Mouse (Mus musculus): ENCODE results near the gene Plekhd1.
A peak's percentile ranks its signal among the peaks of the same experiment; 100 is the strongest.

Gene Plekhd1

DNA sequence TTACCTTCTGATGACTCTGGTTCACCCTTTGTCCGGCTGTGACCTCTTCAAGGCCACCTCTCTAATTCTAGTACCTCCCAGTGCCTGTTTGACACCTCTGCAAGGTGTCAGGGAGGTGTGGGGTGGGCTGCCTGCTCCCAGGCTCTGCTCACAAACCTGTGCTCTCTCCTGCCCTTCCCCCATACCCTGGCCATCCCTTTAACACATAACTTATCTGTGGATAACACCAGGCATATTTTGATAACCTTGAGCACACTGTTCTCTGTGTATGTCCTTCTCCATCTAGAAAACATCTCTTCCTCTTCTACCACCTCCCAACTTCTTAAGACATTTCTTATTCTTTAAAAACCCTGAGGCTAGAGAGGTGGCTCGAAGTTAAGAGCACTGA, 6.7 kb downstream of the Plekhd1 start:
- DNase-seq (ENCODE audit: low spot score in 2 of 2): no peak

- DNase-seq (ENCODE audit: low spot score in 2 of 2): no peak
Observed at GRCm38 (mm10) chr12:80701332-80701731, 8.9 kb downstream of the Plekhd1 start.

GRCm38 (mm10) chr12:80706208-80706914, 14.0 kb downstream of the Plekhd1 start:
- no peak for DNase-seq (ENCODE audit: low spot score in 2 of 2)

DNA sequence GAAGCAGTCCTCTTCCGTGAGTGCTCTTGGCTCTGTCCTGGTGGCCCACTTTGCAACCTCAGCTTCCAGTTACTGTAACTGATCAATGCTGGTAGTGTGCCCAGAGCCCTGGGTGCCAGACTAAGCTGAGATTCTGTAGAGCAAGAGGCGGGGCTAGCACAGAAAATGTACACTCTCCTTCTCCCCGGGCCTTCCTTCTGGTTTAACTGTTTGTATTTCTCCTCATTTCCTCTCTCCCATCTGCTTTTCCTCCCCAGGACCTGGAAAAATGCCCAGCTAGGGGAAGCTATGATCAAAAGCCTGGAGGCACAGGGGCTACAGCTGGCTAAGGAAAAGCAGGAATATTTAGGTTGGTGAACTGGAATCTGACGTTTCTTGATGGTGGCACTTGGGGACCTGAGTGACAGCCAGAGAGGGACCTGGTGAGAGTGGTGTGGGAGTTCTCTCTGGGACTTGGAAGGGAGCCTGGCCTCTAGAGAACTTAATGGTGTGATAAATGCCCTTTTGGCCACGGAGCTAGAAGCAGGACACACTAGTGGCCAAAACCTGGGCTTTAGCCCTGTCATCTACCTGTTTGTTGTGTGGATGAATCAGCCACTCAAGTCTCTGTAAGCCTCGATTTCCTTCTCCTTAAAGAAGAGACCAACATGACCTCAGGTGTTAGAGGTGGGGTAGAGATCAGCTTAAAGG, 14.7 kb downstream of the Plekhd1 start:
- DNase-seq (ENCODE audit: low spot score in 2 of 2): no peak

- DNase-seq (ENCODE audit: low spot score in 2 of 2): no peak
Observed at GRCm38 (mm10) chr12:80715915-80716314, 23.5 kb downstream of the Plekhd1 start.

DNA sequence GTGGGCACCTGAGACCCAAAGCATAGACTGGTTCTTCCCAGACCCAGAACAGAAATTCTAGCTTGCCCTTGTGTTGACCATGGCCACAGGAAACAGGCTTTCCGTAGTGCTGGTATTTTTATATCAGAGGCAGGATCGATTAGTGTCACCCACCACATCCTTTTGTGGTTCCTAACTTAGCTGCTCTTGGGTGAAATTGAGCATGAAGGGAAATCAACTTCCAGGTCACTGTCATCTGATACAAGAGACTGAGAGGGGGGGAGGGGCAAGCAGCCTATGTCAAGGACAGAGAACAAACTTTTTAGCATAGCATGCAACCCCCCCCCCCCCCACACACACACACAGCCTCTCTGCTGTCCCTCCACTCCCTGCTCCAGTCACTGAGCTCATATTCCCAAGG, 26.8 kb downstream of the Plekhd1 start:
- no peak for DNase-seq (ENCODE audit: low spot score in 2 of 2)

GRCm38 (mm10) chr12:80720507-80720906, 28.1 kb downstream of the Plekhd1 start:
- DNase-seq (ENCODE audit: low spot score in 2 of 2): no peak

DNA sequence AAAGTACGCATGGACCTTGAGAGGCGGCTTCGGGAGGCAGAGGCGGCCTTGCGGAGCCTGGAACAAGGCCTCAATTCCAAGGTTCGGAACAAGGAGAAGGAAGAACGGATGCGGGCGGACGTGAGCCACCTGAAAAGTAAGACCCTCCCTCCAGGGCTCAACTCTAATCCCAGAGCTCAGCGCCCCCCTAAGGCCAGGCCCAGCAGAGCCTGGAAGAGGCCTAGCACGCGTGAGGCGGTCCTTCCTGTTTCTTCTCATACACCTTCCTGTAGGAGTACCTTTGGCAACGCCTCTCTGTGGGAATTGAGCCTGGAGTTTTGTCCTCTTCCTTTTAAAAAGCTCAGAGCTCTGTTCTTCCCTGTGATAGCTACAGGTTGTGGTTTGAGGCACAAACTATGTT, 29.1 kb downstream of the Plekhd1 start:
- no peak for DNase-seq (ENCODE audit: low spot score in 2 of 2)

DNA sequence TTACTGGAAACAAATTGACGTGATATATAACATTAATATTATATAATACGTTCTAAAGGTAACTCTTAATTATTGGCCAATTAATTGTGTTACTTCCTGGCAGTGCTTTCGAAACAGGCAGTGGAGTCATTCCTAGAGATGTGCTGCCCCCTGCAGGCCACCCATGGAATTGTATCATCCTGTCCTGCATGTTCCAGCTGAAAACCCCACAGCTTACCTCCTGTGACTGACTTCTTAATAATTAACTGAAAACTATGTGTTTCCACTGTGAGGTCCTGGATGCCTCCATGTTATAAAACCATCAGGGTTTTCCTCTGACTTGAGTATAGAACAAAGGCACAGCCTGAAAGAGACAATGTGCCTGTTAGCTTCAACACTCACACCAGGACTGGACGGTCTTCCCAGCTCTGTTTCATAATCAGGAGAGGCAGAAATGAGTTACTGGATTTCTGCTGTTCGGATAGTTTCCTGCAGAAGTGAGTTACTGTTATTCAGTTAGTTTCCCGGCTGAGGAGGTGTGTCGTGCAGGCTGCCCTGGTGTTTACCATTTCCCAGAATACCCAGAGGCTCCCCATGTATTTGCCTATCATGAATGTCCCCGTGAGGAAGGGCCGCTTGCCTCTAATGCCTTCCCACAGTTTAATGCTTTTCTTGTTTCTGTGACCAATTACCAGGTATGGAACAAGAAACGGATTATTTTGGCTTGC, 32.6 kb downstream of the Plekhd1 start:
- DNase-seq (ENCODE audit: low spot score in 2 of 2): peak; percentile 78

- DNase-seq (ENCODE audit: low spot score in 2 of 2): no peak
Observed at GRCm38 (mm10) chr12:80728207-80728606, 35.8 kb downstream of the Plekhd1 start.

DNA sequence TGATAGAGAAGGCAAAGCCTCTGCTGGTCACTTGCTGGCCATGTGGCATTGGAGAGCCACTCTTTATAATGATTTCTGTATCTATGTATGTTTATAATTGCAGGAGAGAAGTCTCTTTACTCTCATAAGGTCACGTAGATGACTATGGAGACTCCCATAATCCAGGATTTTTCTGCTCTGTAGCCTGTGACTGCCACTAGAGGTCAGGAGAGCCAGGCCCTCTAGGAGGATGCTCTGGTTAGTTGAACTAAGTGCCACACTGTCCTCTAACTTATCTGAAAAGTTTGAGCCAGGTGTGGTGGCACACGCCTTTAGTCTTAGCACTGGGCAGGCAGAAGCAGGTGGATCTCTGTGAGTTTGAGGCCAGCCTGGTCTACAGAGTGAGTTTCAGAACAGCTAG, 36.4 kb downstream of the Plekhd1 start:
- no peak for DNase-seq (ENCODE audit: low spot score in 2 of 2)

- DNase-seq (ENCODE audit: low spot score in 2 of 2): no peak
Observed at GRCm38 (mm10) chr12:80729758-80730530, 37.6 kb downstream of the Plekhd1 start.

DNA sequence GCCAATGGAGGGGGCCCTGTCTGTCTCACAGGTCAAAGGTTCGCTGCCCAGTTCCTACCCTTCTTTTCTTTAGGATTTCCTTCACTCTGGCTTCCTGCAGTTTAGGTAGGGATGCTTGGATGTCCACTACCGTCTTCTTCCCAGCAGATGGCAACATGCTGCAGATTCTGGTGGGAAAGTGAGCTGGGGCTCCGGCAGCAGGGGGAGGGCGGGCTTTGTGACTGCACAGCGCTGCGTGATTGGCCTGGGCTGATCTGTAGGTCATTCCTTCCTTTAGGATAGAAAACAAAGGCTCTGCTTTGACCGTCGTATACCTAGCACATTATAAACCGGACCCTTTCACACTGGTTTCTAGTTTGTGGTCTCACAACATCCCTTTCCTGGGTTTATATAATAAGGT, 38.2 kb downstream of the Plekhd1 start:
- peak in 1 of 2 experiments; percentile 15 for DNase-seq (ENCODE audit: low spot score in 2 of 2)

GRCm38 (mm10) chr12:80734526-80735470, 42.4 kb downstream of the Plekhd1 start:
- no peak for DNase-seq (ENCODE audit: low spot score in 2 of 2)

DNA sequence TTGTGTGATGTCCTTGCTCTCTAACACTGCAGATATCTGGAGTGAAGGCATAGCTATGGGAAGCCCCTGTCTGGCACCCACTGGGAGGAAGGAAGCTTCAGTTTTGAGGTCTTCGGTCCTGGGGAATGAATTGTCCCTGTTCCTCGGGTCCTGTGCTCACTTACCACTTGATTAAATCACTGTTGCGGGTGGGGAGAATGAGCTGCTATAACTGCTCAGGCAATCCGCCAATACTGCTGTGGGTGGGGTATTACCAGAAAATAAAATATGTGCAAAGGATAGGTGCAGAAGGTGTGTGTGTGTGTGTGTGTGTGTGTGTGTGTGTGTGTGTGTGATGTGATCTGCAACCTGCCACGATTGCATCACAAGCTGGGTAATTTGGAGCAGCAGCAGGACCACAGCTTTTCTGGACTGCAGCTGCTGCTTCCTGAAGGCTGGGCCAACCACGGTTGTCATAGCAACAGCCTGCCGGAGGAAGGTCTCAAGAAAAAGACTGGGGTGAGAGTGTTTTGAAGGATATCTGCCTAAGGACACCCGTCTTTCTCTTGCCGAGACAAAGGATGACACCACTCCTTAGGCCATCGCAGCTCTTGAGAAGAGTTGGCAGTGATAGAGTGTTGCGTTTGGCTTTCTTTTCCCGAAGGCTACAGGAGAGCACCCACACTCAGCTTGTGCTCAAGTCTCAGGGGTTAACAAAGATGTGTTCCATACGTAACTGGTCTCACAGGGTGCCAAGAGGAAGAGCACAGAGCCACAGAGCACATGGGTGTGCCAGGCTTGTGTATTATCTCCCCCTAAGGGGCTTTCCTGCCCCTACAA, 44.3 kb downstream of the Plekhd1 start:
- DNase-seq (ENCODE audit: low spot score in 2 of 2): no peak

- DNase-seq (ENCODE audit: low spot score in 2 of 2): no peak
Observed at GRCm38 (mm10) chr12:80737283-80737600, 44.9 kb downstream of the Plekhd1 start.

DNA sequence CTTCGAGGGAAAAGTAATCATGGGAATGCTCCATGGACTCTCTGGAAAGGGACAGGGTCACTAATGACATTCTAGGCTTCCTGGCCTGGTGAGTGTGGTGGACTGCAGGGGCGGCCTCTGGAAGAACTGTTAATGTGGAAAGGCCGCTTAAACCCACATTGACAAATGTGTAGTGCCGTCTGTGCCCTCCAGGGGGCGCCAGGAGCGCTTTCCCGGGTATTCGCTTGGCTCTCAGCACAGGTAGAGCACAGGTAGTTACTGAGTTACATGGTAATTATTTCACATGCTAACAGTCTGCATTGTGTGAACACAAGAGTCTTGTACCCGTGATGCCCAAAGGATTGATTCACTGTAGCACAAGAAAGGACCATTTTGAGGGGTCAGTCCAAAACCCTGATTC, 47.1 kb downstream of the Plekhd1 start:
- no peak for DNase-seq (ENCODE audit: low spot score in 2 of 2)

DNA sequence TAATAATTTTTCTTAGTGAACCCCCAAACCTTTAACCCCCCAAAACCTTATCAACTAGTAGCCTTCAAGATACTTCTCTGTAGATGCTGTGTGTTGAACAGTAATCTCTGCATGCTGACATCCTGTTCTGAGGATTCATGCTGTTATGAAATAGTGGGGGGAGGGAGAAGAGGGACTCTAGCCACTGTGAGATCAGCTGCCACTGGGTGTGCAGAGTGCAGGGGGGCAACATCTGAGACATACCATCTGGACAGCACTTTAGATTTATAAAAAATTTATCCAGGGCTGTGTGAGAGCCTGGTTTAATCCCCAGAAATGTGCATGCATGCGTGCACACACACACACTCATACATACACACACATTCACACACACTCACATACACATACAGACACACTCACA, 52.2 kb downstream of the Plekhd1 start:
- no peak for DNase-seq (ENCODE audit: low spot score in 2 of 2)

DNA sequence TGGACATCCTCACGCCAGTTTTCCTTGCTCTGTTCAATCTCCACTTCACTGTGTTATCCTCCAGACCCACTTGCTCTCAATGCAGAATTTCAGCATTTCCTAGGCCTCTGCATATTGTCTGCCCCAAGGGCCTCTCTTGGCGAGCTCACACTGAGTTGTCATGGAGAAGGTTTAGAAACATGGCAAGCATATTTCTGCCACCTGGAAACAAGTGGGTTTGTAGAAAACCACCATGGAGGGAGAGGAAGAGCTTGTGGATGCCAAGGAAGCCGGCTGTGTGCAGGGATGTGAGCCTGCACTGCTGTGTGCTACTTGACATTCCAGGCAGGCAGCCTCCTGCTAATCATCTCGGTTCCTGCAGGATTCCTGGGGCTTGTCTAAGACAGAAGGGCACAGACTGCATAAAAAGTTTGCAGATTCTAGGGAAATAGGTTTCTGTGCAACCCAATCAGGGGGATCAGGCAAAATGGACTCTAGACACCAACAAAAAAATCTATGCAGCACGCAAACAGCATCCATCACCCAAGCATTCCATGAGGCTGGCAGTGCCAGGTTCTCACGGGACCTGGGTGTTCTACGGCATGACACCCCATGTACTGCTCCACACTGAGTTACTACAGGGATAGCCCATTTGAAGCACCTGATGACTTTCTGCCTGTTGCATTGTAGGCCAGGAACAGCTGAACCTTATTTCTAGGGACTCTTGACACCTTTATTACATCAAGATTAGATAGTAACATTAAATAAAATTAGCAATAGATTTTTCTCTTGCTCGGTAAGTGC, 53.8 kb downstream of the Plekhd1 start:
- no peak for DNase-seq (ENCODE audit: low spot score in 2 of 2)
